ENCODE assay signal across 7 mouse cellular contexts in the genomic region with DNA sequence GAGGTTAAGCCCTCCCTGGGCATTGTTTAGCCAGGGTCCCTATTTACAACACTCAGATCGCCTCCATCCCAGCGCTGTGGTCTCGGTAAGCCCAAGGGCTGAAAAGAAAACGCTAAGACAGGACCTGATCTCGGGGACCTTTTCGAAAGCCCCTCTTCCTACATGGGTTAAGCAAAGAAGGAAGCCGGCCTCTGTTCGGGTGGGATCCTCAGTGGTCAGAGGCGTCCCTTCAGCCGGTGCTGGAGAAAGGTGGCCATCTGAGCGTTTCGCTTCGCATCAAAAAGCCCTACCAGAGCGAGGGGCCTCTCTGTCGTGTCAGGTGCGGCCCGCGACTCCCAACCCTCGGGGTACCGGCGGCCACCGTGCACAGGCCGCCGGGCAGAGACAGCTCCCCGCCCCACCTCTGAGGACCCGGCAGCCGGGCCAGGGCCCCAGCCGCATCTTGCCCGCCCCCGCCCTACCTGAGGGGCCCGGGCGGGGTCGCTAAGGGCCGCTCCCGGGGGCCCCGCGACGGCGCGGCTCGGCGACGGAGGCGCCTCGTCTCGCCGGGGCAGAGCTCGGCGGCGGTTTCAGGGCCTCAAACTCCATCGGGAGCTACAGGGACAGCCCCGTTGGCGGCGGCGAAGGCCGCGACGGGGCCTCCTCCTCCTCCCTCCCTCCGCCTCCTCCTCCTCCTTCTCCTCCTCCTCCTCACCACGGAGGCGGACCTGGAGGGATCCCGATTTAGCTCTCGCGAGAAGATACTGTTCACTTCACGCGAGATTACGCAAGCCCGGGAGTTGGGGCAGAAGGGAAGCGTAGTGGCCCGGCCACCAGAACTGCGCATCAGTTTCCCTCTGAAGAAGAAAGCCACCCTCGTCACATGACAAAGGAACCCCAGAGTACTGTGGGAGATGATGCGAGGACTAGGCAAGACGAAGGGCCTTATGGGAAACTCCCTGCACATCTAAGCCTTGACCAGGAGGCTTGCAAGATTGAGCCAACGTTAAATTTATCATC. TPM values are rescaled to one million over a fixed set of nuclear protein-coding genes. Genes with fewer than 3 reads are reported as not detected.
A peak's percentile ranks its signal among the peaks of the same experiment; 100 is the strongest.
DNase-seq lines count a peak whose midpoint lies in the region; ATAC-seq lines count a peak whose summit lies in the region.

TSS of gene Rc3h2 (minus strand) at position 598 of the 999 bp plus-strand sequence.

- WGBS in embryonic facial prominence, embryonic 12.5 days, result under 1% methylated on average over 74 of the region's 75 CpGs
- WGBS in limb, embryonic 11.5 days, result under 1% methylated on average over 49 of the region's 75 CpGs
- under 1% methylated on average over 68 of the region's 75 CpGs for WGBS in midbrain, embryonic 14.5 days

- peak within 1 kb of the TSS; percentile 98 for H3K9ac ChIP-seq in embryonic facial prominence, embryonic 12.5 days
- peak within 1 kb of the TSS; percentile 96 for H3K9ac ChIP-seq in limb, embryonic 11.5 days (ENCODE audit: low read length)
- peak within 1 kb of the TSS; percentile 99 for H3K9ac ChIP-seq in midbrain, embryonic 14.5 days (replicated peaks; ENCODE audit: low read length)

- peaks cover 2% of the 10 kb centered on the region; the same call in 1 of the 2 replicates for H3K4me1 ChIP-seq in embryonic facial prominence, embryonic 12.5 days
- no peaks in the 10 kb centered on the region for H3K4me1 ChIP-seq in limb, embryonic 11.5 days (ENCODE audit: control insufficient read depth, insufficient read depth, low read length)
- H3K4me1 ChIP-seq in midbrain, embryonic 14.5 days (ENCODE audit: control insufficient read depth, insufficient read depth, low read length), result peaks cover 12% of the 10 kb centered on the region

- no peaks in the 10 kb centered on the region for H3K36me3 ChIP-seq in embryonic facial prominence, embryonic 12.5 days
- H3K36me3 ChIP-seq in limb, embryonic 11.5 days (ENCODE audit: control insufficient read depth, insufficient read depth, low read length), result no peaks in the 10 kb centered on the region
- H3K36me3 ChIP-seq in midbrain, embryonic 14.5 days (ENCODE audit: control insufficient read depth, insufficient read depth, low read length), result peaks cover 3% of the 10 kb centered on the region; the same call in 1 of the 2 replicates

- peak within 1 kb of the TSS; percentile 96 for H3K4me3 ChIP-seq in embryonic facial prominence, embryonic 12.5 days
- peak within 1 kb of the TSS; percentile 91 for H3K4me3 ChIP-seq in limb, embryonic 11.5 days (ENCODE audit: low read depth, low read length)
- H3K4me3 ChIP-seq in midbrain, embryonic 14.5 days (replicated peaks; ENCODE audit: low read depth, low read length), result peak within 1 kb of the TSS; percentile 94

- H3K27me3 ChIP-seq in embryonic facial prominence, embryonic 12.5 days, result no peaks in the 10 kb centered on the region
- no peaks in the 10 kb centered on the region for H3K27me3 ChIP-seq in limb, embryonic 11.5 days (ENCODE audit: control insufficient read depth, insufficient read depth, low read length)
- H3K27me3 ChIP-seq in midbrain, embryonic 14.5 days (ENCODE audit: control insufficient read depth, insufficient read depth, low read length), result no peaks in the 10 kb centered on the region

- no peaks in the 10 kb centered on the region for H3K9me3 ChIP-seq in embryonic facial prominence, embryonic 12.5 days
- H3K9me3 ChIP-seq in limb, embryonic 11.5 days (ENCODE audit: control insufficient read depth, low read length), result no peaks in the 10 kb centered on the region
- H3K9me3 ChIP-seq in midbrain, embryonic 14.5 days (ENCODE audit: control insufficient read depth, low read length), result no peaks in the 10 kb centered on the region

- peak; percentile 91 for DNase-seq in adrenal gland, postnatal 25 days
- DNase-seq in heart, adult 11 months, result peak; percentile 100
- DNase-seq in kidney, adult 18-20 months, result peak; percentile 92
- DNase-seq in limb, embryonic 11.5 days (ENCODE audit: low spot score), result peak; percentile 96
- peak; percentile 98 for DNase-seq in midbrain, embryonic 14.5 days
- DNase-seq in spleen, adult 18-20 months, result peak; percentile 83 to 90

- peak within 1 kb of the TSS; percentile 69 for H3K4me2 ChIP-seq in embryonic facial prominence, embryonic 12.5 days (replicated peaks)
- H3K4me2 ChIP-seq in limb, embryonic 11.5 days (ENCODE audit: low read depth, severe bottlenecking), result peak within 1 kb of the TSS; percentile 60
- peak within 1 kb of the TSS; percentile 80 for H3K4me2 ChIP-seq in midbrain, embryonic 14.5 days (ENCODE audit: low read length)

- peak; percentile 96 for ATAC-seq in embryonic facial prominence, embryonic 12.5 days (ENCODE audit: insufficient number of reproducible peaks, insufficient read depth, low FRiP score, low TSS enrichment)
- peak; percentile 97 for ATAC-seq in limb, embryonic 11.5 days (ENCODE audit: insufficient number of reproducible peaks, low FRiP score, low TSS enrichment, low read depth)
- ATAC-seq in midbrain, embryonic 14.5 days (ENCODE audit: low FRiP score, low TSS enrichment), result peak; percentile 99

- peak within 1 kb of the TSS; percentile 97 for H3K27ac ChIP-seq in embryonic facial prominence, embryonic 12.5 days
- H3K27ac ChIP-seq in limb, embryonic 11.5 days (replicated peaks; ENCODE audit: low read depth, low read length), result peak within 1 kb of the TSS; percentile 90
- peak within 1 kb of the TSS; percentile 98 for H3K27ac ChIP-seq in midbrain, embryonic 14.5 days (replicated peaks; ENCODE audit: low read depth, low read length)

RNA-seq across cellular contexts. Expression of gene Rc3h2, which starts in this region (rescaled TPM):
- total RNA-seq in adrenal gland, postnatal 25 days (2021), result 42.5 and 43.8 TPM in 2 replicates
- 22.9 and 23.1 TPM in 2 replicates for polyA plus RNA-seq in embryonic facial prominence, embryonic 12.5 days (2016; fragmentation: Nextera tagmentation; extraction: Ambion mirVana)
- polyA plus RNA-seq in limb, embryonic 11.5 days (2014; fragmentation: Nextera tagmentation; extraction: Ambion mirVana), result 17.0 and 20.8 TPM in 2 replicates
- 29.7 and 32.3 TPM in 2 replicates for polyA plus RNA-seq in midbrain, embryonic 14.5 days (2014; fragmentation: Nextera tagmentation; extraction: Ambion mirVana)

Comparison
In these comparisons a context has a peak if more than half of its experiments do, and no peak if none do; other contexts are left out.
1. Peak in every context shown above with its lines: DNase-seq, ATAC-seq, H3K4me3 ChIP-seq and H3K27ac ChIP-seq.